Mouse (Mus musculus) limb, embryonic 12.5 days (tissue): ENCODE data around the gene Uaca. TPM values are rescaled to one million over a fixed set of nuclear protein-coding genes. Genes with fewer than 3 reads are reported as not detected.
"Not testable (repeated sequence)": the region's sequence is repeated elsewhere in the genome, so short reads cannot be mapped to it uniquely, and the experiment has no call there.

ENCODE experiments used
- ATAC-seq: fragments of 200-750 bp; cut with Nextera tagmentation; 2 replicates; pipeline ENCODE4 v1.8.0; 2017; ENCODE audit warnings: low read depth, moderate TSS enrichment; ENCODE audit not compliant: insufficient number of reproducible peaks, insufficient read depth, low FRiP score, low TSS enrichment
- H3K27ac ChIP-seq: fragments of 300-500 bp; sonication (generic); 2 replicates; pipeline ENCODE4 v1.5.1; 2016; ENCODE audit warnings: mild to moderate bottlenecking, moderate library complexity
- H3K27me3 ChIP-seq: fragments of 300-500 bp; sonication (generic); 2 replicates; pipeline ENCODE4 v1.6.1; 2016; ENCODE audit warnings: mild to moderate bottlenecking, moderate library complexity
- H3K36me3 ChIP-seq: fragments of 300-500 bp; sonication (generic); 2 replicates; pipeline ENCODE4 v1.6.1; 2016; ENCODE audit warnings: mild to moderate bottlenecking, moderate library complexity
- H3K4me1 ChIP-seq: fragments of 300-500 bp; sonication (generic); replicated peaks from 2 replicates; pipeline ENCODE4 v1.6.1; 2016
- H3K4me2 ChIP-seq: fragments of 300-500 bp; sonication (generic); 2 replicates; pipeline ENCODE4 v1.6.1; 2016; ENCODE audit warnings: mild to moderate bottlenecking, moderate library complexity
- H3K4me3 ChIP-seq: fragments of 300-500 bp; sonication (generic); replicated peaks from 2 replicates; pipeline ENCODE4 v1.5.1; 2016; ENCODE audit warnings: mild to moderate bottlenecking
- H3K9ac ChIP-seq: fragments of 300-500 bp; sonication (generic); replicated peaks from 2 replicates; pipeline ENCODE4 v1.6.1; 2016; ENCODE audit warnings: mild to moderate bottlenecking, moderate library complexity
- H3K9me3 ChIP-seq: fragments of 300-500 bp; sonication (generic); 2 replicates; pipeline ENCODE4 v1.6.1; 2016; ENCODE audit warnings: mild to moderate bottlenecking, moderate library complexity
- WGBS: fragments of 180-500 bp; shearing (Covaris S2); methylation state at CpG from one replicate; pipeline ENCODE4 v1.1.7; 2016; 5-methylcytosine and 5-hydroxymethylcytosine counted together
- polyA plus RNA-seq: library from polyadenylated mRNA; unstranded; fragments of >200 nt; fragmentation: Nextera tagmentation; extraction: Ambion mirVana; gene quantifications from 2 replicates; pipeline ENCODE4 v1.2.1, GENCODE M21; 2016

Gene Uaca
- polyA plus RNA-seq, 1 experiment from 2014 or later = 28.0 TPM

- H3K27me3 ChIP-seq = no peaks in the 10 kb centered on the region
- no peak overlapping the region for H3K4me2 ChIP-seq
- peaks cover 20% of the 10 kb centered on the region for H3K4me1 ChIP-seq
- H3K27ac ChIP-seq = no peak overlapping the region
- H3K36me3 ChIP-seq = no peaks in the 10 kb centered on the region
- no peak overlapping the region for H3K9ac ChIP-seq
- no peak for ATAC-seq
- H3K9me3 ChIP-seq = no peaks in the 10 kb centered on the region
- H3K4me3 ChIP-seq = no peak overlapping the region
- 83% methylated on average over 5 of the region's 5 CpGs for WGBS
Observed at GRCm38 (mm10) chr9:60817585-60817984, 23.2 kb downstream of the Uaca start.

- H3K4me1 ChIP-seq = peaks cover 12% of the 10 kb centered on the region
- not testable (repeated sequence) for H3K9me3 ChIP-seq, H3K27ac ChIP-seq, H3K9ac ChIP-seq, H3K27me3 ChIP-seq, H3K4me2 ChIP-seq, H3K4me3 ChIP-seq, H3K36me3 ChIP-seq, ATAC-seq
- WGBS = 46% methylated on average over 8 of the region's 8 CpGs
Observed at GRCm38 (mm10) chr9:60818582-60818981, 24.2 kb downstream of the Uaca start.

GRCm38 (mm10) chr9:60819340-60819739 lies 25.0 kb downstream of the Uaca start:
- Histone ChIP-seq H3K36me3 (no peaks in the 10 kb centered on the region), H3K4me2 (no peak overlapping the region), H3K4me1 (peaks cover 4% of the 10 kb centered on the region; the same call in 1 of the 2 replicates), H3K27me3 (no peaks in the 10 kb centered on the region), H3K9ac (no peak overlapping the region), H3K9me3 (0 out of 2 replicates have a peak, but pooled peaks cover 4% of the 10 kb centered on the region), H3K4me3 (no peak overlapping the region), H3K27ac (no peak overlapping the region)
- 4% methylated on average over 1 of the region's 1 CpGs for whole genome bisulfite sequencing
- ATAC-seq = no peak

GRCm38 (mm10) chr9:60821501-60821900 lies 27.2 kb downstream of the Uaca start:
- Histone ChIP-seq H3K9me3 (0 out of 2 replicates have a peak, but pooled peaks cover 4% of the 10 kb centered on the region), H3K4me3 (no peak overlapping the region), H3K9ac (no peak overlapping the region), H3K36me3 (no peaks in the 10 kb centered on the region), H3K27me3 (no peaks in the 10 kb centered on the region), H3K4me2 (no peak overlapping the region), H3K4me1 (0 out of 2 replicates have a peak, but pooled peaks cover 3% of the 10 kb centered on the region), H3K27ac (no peak overlapping the region)
- 90% methylated on average over 4 of the region's 4 CpGs for WGBS
- no peak for ATAC-seq

GRCm38 (mm10) chr9:60822681-60823080 lies 28.3 kb downstream of the Uaca start:
- no peak for ATAC-seq
- H3K9me3 ChIP-seq = 0 out of 2 replicates have a peak, but pooled peaks cover 4% of the 10 kb centered on the region
- H3K4me3 ChIP-seq = no peak overlapping the region
- no peaks in the 10 kb centered on the region for H3K27me3 ChIP-seq
- H3K4me1 ChIP-seq = 0 out of 2 replicates have a peak, but pooled peaks cover 3% of the 10 kb centered on the region
- 85% methylated on average over 6 of the region's 6 CpGs for WGBS
- no peak overlapping the region for H3K9ac ChIP-seq
- H3K36me3 ChIP-seq = no peaks in the 10 kb centered on the region
- no peak overlapping the region for H3K27ac ChIP-seq
- no peak overlapping the region for H3K4me2 ChIP-seq

- Histone ChIP-seq H3K27ac (no peak overlapping the region), H3K4me2 (no peak overlapping the region), H3K36me3 (no peaks in the 10 kb centered on the region), H3K9ac (no peak overlapping the region), H3K4me3 (no peak overlapping the region), H3K9me3 (0 out of 2 replicates have a peak, but pooled peaks cover 4% of the 10 kb centered on the region), H3K4me1 (0 out of 2 replicates have a peak, but pooled peaks cover 6% of the 10 kb centered on the region), H3K27me3 (no peaks in the 10 kb centered on the region)
- WGBS = 97% methylated on average over 7 of the region's 7 CpGs
- no peak for ATAC-seq
Observed at GRCm38 (mm10) chr9:60825506-60825905, 31.2 kb downstream of the Uaca start.

GRCm38 (mm10) chr9:60826759-60827158 lies 32.4 kb downstream of the Uaca start:
- Histone ChIP-seq H3K36me3 (no peaks in the 10 kb centered on the region), H3K27ac (no peak overlapping the region), H3K4me3 (no peak overlapping the region), H3K27me3 (no peaks in the 10 kb centered on the region), H3K4me2 (no peak overlapping the region), H3K4me1 (peaks cover 18% of the 10 kb centered on the region), H3K9ac (no peak overlapping the region), H3K9me3 (0 out of 2 replicates have a peak, but pooled peaks cover 4% of the 10 kb centered on the region)
- ATAC-seq = no peak
- WGBS = 85% methylated on average over 7 of the region's 7 CpGs

- H3K4me2 ChIP-seq = no peak overlapping the region
- H3K4me1 ChIP-seq = peaks cover 18% of the 10 kb centered on the region
- H3K27ac ChIP-seq = no peak overlapping the region
- no peaks in the 10 kb centered on the region for H3K36me3 ChIP-seq
- H3K4me3 ChIP-seq = no peak overlapping the region
- H3K27me3 ChIP-seq = no peaks in the 10 kb centered on the region
- ATAC-seq = no peak
- 0 out of 2 replicates have a peak, but pooled peaks cover 4% of the 10 kb centered on the region for H3K9me3 ChIP-seq
- no peak overlapping the region for H3K9ac ChIP-seq
- WGBS = 80% methylated on average over 2 of the region's 2 CpGs
Observed at GRCm38 (mm10) chr9:60828196-60828595, 33.9 kb downstream of the Uaca start.

GRCm38 (mm10) chr9:60829610-60830009 lies 35.3 kb downstream of the Uaca start:
- WGBS = 56% methylated on average over 4 of the region's 4 CpGs
- Histone ChIP-seq H3K9ac (no peak overlapping the region), H3K9me3 (no peaks in the 10 kb centered on the region), H3K27me3 (no peaks in the 10 kb centered on the region), H3K4me2 (no peak overlapping the region), H3K4me3 (no peak overlapping the region), H3K4me1 (peaks cover 18% of the 10 kb centered on the region), H3K27ac (no peak overlapping the region), H3K36me3 (no peaks in the 10 kb centered on the region)
- ATAC-seq = no peak

- peaks cover 18% of the 10 kb centered on the region for H3K4me1 ChIP-seq
- no peak overlapping the region for H3K4me3 ChIP-seq
- no peaks in the 10 kb centered on the region for H3K36me3 ChIP-seq
- no peak for ATAC-seq
- no peaks in the 10 kb centered on the region for H3K9me3 ChIP-seq
- 66% methylated on average over 3 of the region's 3 CpGs for WGBS
- H3K4me2 ChIP-seq = no peak overlapping the region
- no peaks in the 10 kb centered on the region for H3K27me3 ChIP-seq
- H3K9ac ChIP-seq = no peak overlapping the region
- H3K27ac ChIP-seq = no peak overlapping the region
Observed at GRCm38 (mm10) chr9:60830079-60830478, 35.7 kb downstream of the Uaca start.

- no peak overlapping the region for H3K4me2 ChIP-seq
- no peak for ATAC-seq
- 93% methylated on average over 8 of the region's 8 CpGs for WGBS
- H3K9me3 ChIP-seq = no peaks in the 10 kb centered on the region
- no peak overlapping the region for H3K4me3 ChIP-seq
- H3K27me3 ChIP-seq = no peaks in the 10 kb centered on the region
- H3K9ac ChIP-seq = no peak overlapping the region
- no peak overlapping the region for H3K27ac ChIP-seq
- peaks cover 29% of the 10 kb centered on the region for H3K4me1 ChIP-seq
- H3K36me3 ChIP-seq = no peaks in the 10 kb centered on the region
Observed at GRCm38 (mm10) chr9:60832233-60832632, 37.9 kb downstream of the Uaca start.

- H3K27me3 ChIP-seq = no peaks in the 10 kb centered on the region
- no peak overlapping the region for H3K9ac ChIP-seq
- WGBS = 85% methylated on average over 5 of the region's 5 CpGs
- no peaks in the 10 kb centered on the region for H3K9me3 ChIP-seq
- no peak overlapping the region for H3K27ac ChIP-seq
- no peak overlapping the region for H3K4me3 ChIP-seq
- ATAC-seq = no peak
- peaks cover 34% of the 10 kb centered on the region for H3K4me1 ChIP-seq
- no peaks in the 10 kb centered on the region for H3K36me3 ChIP-seq
- H3K4me2 ChIP-seq = no peak overlapping the region
Observed at GRCm38 (mm10) chr9:60836151-60836550, 41.8 kb downstream of the Uaca start.
